Mouse (Mus musculus): ENCODE measurements at regions not wholly inside any gene's neighbourhood (a gene's known extent, or its start where the extent isn't known, plus 50 kb on each side); places are given as distances from the start of the nearest gene placed in this dataset.
A peak's percentile ranks its signal among the peaks of the same experiment; 100 is the strongest.

DNA sequence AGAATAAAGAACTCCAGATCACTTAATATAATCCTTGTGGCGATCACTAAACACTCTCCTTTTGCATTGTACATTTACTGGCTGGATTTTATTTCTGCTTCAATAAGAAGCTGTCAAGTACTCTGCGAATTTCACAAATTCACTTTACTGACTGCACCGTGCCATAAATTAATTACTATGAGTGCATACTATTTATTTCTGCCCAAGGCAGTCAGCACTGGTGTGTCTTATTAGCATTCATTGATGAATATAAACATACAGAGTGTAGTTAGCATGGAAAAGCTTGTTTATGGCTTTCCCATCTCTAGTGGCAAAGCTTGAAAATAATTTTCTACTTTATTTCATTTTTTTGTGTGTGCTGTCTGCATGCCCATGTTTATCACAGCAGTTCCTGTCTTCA, 453.3 kb upstream of the Lmcd1 start:
- H3K9ac ChIP-seq (ENCODE audit: low read length), result no peak overlapping the region
- 89% methylated on average over 3 of the region's 3 CpGs for WGBS
- DNase-seq (ENCODE audit: low spot score), result no peak
- no peak overlapping the region for H3K27ac ChIP-seq (ENCODE audit: low read depth, low read length)
- ATAC-seq (replicated peaks; ENCODE audit: low FRiP score), result no peak
- no peaks in the 10 kb centered on the region for H3K9me3 ChIP-seq (ENCODE audit: control insufficient read depth, low read length)
- H3K4me1 ChIP-seq (replicated peaks; ENCODE audit: control insufficient read depth, insufficient read depth, low read length), result no peaks in the 10 kb centered on the region
- H3K27me3 ChIP-seq (ENCODE audit: control insufficient read depth, insufficient read depth, low read length), result no peaks in the 10 kb centered on the region
- H3K36me3 ChIP-seq (ENCODE audit: control insufficient read depth, insufficient read depth, low read length), result no peaks in the 10 kb centered on the region
- no peak overlapping the region for H3K4me3 ChIP-seq (ENCODE audit: low read depth, low read length)
- H3K4me2 ChIP-seq (ENCODE audit: low read depth, low read length, severe bottlenecking), result no peak overlapping the region

- Histone ChIP-seq H3K9ac (ENCODE audit: low read length) (no peak overlapping the region), H3K4me1 (replicated peaks; ENCODE audit: control insufficient read depth, insufficient read depth, low read length) (no peaks in the 10 kb centered on the region), H3K27me3 (ENCODE audit: control insufficient read depth, insufficient read depth, low read length) (no peaks in the 10 kb centered on the region), H3K4me2 (ENCODE audit: low read depth, low read length, severe bottlenecking) (no peak overlapping the region), H3K36me3 (ENCODE audit: control insufficient read depth, insufficient read depth, low read length) (no peaks in the 10 kb centered on the region), H3K4me3 (ENCODE audit: low read depth, low read length) (no peak overlapping the region), H3K27ac (ENCODE audit: low read depth, low read length) (no peak overlapping the region), H3K9me3 (ENCODE audit: control insufficient read depth, low read length) (no peaks in the 10 kb centered on the region)
- DNase-seq (ENCODE audit: low spot score), result no peak
- WGBS, result 55% methylated on average over 6 of the region's 6 CpGs
- ATAC-seq (replicated peaks; ENCODE audit: low FRiP score), result peak; percentile 69
Measured at GRCm38 (mm10) chr6:111844321-111844835, 429.2 kb upstream of the Lmcd1 start.

- H3K27me3 ChIP-seq (ENCODE audit: control insufficient read depth, insufficient read depth, low read length), result no peaks in the 10 kb centered on the region
- no peak overlapping the region for H3K27ac ChIP-seq (ENCODE audit: low read depth, low read length)
- no peaks in the 10 kb centered on the region for H3K36me3 ChIP-seq (ENCODE audit: control insufficient read depth, insufficient read depth, low read length)
- H3K9ac ChIP-seq (ENCODE audit: low read length), result no peak overlapping the region
- no peak overlapping the region for H3K4me3 ChIP-seq (ENCODE audit: low read depth, low read length)
- H3K9me3 ChIP-seq (ENCODE audit: control insufficient read depth, low read length), result no peaks in the 10 kb centered on the region
- no peaks in the 10 kb centered on the region for H3K4me1 ChIP-seq (replicated peaks; ENCODE audit: control insufficient read depth, insufficient read depth, low read length)
- H3K4me2 ChIP-seq (ENCODE audit: low read depth, low read length, severe bottlenecking), result no peak overlapping the region
- ATAC-seq (replicated peaks; ENCODE audit: low FRiP score), result no peak; the same call in 1 of the 2 replicates
- whole genome bisulfite sequencing, result 79% methylated on average over 3 of the region's 3 CpGs
- no peak for DNase-seq (ENCODE audit: low spot score)
Measured at GRCm38 (mm10) chr6:111866101-111866598, 407.4 kb upstream of the Lmcd1 start.

DNA sequence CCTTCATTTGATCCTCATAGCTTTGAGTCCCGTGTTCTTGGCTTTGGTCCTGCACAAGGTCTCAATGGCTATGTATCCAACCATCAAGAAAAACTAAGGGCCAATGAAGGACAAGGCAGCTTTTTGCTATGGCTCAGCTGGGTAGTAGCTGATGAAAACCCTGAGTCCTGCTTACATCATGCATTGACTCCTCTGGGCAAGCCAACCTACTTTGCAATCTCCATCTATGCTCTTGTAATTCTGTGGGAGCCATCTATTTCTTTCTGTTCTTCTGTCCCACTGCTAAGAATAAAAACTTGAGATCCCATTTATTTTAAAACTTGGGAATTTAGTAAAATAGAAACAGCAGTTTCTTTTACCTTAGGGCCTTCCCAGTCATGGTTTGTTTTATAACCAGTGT, 391.0 kb upstream of the Lmcd1 start:
- Histone ChIP-seq H3K9me3 (ENCODE audit: control insufficient read depth, low read length) (no peaks in the 10 kb centered on the region), H3K4me2 (ENCODE audit: low read depth, low read length, severe bottlenecking) (no peak overlapping the region), H3K4me3 (ENCODE audit: low read depth, low read length) (no peak overlapping the region), H3K9ac (ENCODE audit: low read length) (no peak overlapping the region), H3K27me3 (ENCODE audit: control insufficient read depth, insufficient read depth, low read length) (no peaks in the 10 kb centered on the region), H3K27ac (ENCODE audit: low read depth, low read length) (no peak overlapping the region), H3K36me3 (ENCODE audit: control insufficient read depth, insufficient read depth, low read length) (no peaks in the 10 kb centered on the region), H3K4me1 (replicated peaks; ENCODE audit: control insufficient read depth, insufficient read depth, low read length) (no peaks in the 10 kb centered on the region)
- 81% methylated on average over 1 of the region's 1 CpGs for WGBS
- no peak for DNase-seq (ENCODE audit: low spot score)
- ATAC-seq (replicated peaks; ENCODE audit: low FRiP score), result no peak

DNA sequence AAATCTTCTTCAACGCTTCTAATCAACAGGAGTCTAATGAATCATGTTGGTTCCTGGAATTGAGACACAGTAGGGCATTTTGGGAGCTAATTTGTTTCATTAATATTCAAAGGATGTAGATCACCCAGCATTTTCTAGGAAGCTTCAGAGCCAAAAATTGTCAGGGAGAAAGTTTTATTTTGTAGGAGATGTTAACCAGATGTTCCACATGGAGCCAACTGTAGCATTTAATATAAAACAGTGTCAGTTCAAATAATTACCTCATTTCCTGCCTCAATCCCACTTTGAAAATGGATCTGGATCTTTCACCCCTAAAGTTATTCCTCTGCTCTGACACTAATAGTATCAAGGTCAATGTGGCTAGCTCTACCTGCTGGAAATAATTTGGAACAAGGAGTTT, 389.6 kb upstream of the Lmcd1 start:
- H3K27ac ChIP-seq (ENCODE audit: low read depth, low read length), result no peak overlapping the region
- DNase-seq (ENCODE audit: low spot score), result no peak
- H3K4me3 ChIP-seq (ENCODE audit: low read depth, low read length), result no peak overlapping the region
- H3K4me1 ChIP-seq (replicated peaks; ENCODE audit: control insufficient read depth, insufficient read depth, low read length), result no peaks in the 10 kb centered on the region
- H3K27me3 ChIP-seq (ENCODE audit: control insufficient read depth, insufficient read depth, low read length), result no peaks in the 10 kb centered on the region
- no peak overlapping the region for H3K9ac ChIP-seq (ENCODE audit: low read length)
- 79% methylated on average over 1 of the region's 1 CpGs for WGBS
- ATAC-seq (replicated peaks; ENCODE audit: low FRiP score), result no peak
- no peaks in the 10 kb centered on the region for H3K36me3 ChIP-seq (ENCODE audit: control insufficient read depth, insufficient read depth, low read length)
- H3K4me2 ChIP-seq (ENCODE audit: low read depth, low read length, severe bottlenecking), result no peak overlapping the region
- no peaks in the 10 kb centered on the region for H3K9me3 ChIP-seq (ENCODE audit: control insufficient read depth, low read length)

GRCm38 (mm10) chr6:111911997-111912396, 361.6 kb upstream of the Lmcd1 start:
- H3K27me3 ChIP-seq (ENCODE audit: control insufficient read depth, insufficient read depth, low read length), result no peaks in the 10 kb centered on the region
- H3K4me1 ChIP-seq (replicated peaks; ENCODE audit: control insufficient read depth, insufficient read depth, low read length), result no peaks in the 10 kb centered on the region
- H3K4me2 ChIP-seq (ENCODE audit: low read depth, low read length, severe bottlenecking), result no peak overlapping the region
- ATAC-seq (replicated peaks; ENCODE audit: low FRiP score), result no peak
- no peak for DNase-seq (ENCODE audit: low spot score)
- no peak overlapping the region for H3K4me3 ChIP-seq (ENCODE audit: low read depth, low read length)
- H3K36me3 ChIP-seq (ENCODE audit: control insufficient read depth, insufficient read depth, low read length), result no peaks in the 10 kb centered on the region
- H3K27ac ChIP-seq (ENCODE audit: low read depth, low read length), result no peak overlapping the region
- H3K9ac ChIP-seq (ENCODE audit: low read length), result no peak overlapping the region
- 63% methylated on average over 2 of the region's 2 CpGs for WGBS
- no peaks in the 10 kb centered on the region for H3K9me3 ChIP-seq (ENCODE audit: control insufficient read depth, low read length)

DNA sequence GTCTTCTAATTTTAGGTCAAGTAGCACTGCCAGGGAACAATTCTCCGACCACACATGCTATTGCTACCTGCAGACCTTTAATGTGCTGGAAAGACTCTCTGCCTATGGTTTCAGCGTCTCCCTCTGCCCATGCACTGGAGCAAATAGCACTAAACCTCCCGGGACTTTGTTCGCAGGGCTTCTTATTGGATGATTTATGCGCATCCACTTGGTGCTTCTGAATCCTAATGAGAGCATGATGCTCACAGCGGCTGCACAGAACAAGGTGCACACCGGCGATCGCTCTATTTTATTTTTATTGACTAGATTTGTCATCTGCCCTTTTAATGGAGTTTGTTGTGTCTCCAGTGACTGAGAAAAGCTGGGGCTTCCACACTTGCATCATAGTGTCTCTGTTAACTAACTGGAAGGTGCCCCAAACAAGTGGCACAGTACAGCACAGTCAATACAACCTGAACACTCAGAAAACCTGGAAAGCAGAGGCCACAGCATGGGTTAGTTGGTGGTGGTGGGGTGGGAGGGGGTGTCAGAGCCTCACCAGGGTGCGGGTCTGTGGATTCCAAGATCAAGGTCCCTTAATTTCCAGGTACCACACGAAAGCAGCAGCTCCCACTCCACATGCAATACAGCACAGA, 359.7 kb upstream of the Lmcd1 start:
- Histone ChIP-seq H3K27ac (ENCODE audit: low read depth, low read length) (no peak overlapping the region), H3K4me1 (replicated peaks; ENCODE audit: control insufficient read depth, insufficient read depth, low read length) (no peaks in the 10 kb centered on the region), H3K4me2 (ENCODE audit: low read depth, low read length, severe bottlenecking) (no peak overlapping the region), H3K36me3 (ENCODE audit: control insufficient read depth, insufficient read depth, low read length) (no peaks in the 10 kb centered on the region), H3K9me3 (ENCODE audit: control insufficient read depth, low read length) (no peaks in the 10 kb centered on the region), H3K4me3 (ENCODE audit: low read depth, low read length) (no peak overlapping the region), H3K27me3 (ENCODE audit: control insufficient read depth, insufficient read depth, low read length) (no peaks in the 10 kb centered on the region), H3K9ac (ENCODE audit: low read length) (no peak overlapping the region)
- DNase-seq (ENCODE audit: low spot score) (no peak), ATAC-seq (replicated peaks; ENCODE audit: low FRiP score) (peak; percentile 61; the same call in 1 of the 2 replicates)
- 83% methylated on average over 11 of the region's 11 CpGs for WGBS

DNA sequence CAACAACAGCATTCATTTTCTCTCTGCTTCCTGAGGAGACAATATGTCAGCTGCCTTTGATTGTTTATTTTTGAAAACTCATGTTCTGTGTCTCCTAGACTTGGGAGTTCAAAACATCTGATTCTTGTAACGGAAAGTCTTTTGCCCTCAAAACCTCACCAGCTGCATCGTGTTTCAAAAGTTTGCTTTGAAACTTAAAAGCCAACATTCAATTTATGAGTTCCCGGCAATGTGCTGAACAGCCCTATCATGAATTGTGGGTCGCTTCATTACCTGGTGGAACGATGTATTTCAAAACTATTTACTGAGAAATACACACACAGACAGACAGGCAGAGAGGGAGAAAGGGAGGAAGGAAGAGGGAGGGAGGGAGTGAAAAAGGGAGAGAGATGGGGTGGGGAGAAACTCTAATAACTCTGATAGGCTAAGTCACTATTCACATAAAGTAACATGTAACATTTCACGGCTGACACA, 356.3 kb upstream of the Lmcd1 start:
- Histone ChIP-seq H3K27ac (ENCODE audit: low read depth, low read length) (no peak overlapping the region), H3K9ac (ENCODE audit: low read length) (no peak overlapping the region), H3K4me3 (ENCODE audit: low read depth, low read length) (no peak overlapping the region), H3K27me3 (ENCODE audit: control insufficient read depth, insufficient read depth, low read length) (no peaks in the 10 kb centered on the region), H3K36me3 (ENCODE audit: control insufficient read depth, insufficient read depth, low read length) (no peaks in the 10 kb centered on the region), H3K4me1 (replicated peaks; ENCODE audit: control insufficient read depth, insufficient read depth, low read length) (no peaks in the 10 kb centered on the region), H3K9me3 (ENCODE audit: control insufficient read depth, low read length) (no peaks in the 10 kb centered on the region), H3K4me2 (ENCODE audit: low read depth, low read length, severe bottlenecking) (no peak overlapping the region)
- 74% methylated on average over 6 of the region's 6 CpGs for WGBS
- ATAC-seq (replicated peaks; ENCODE audit: low FRiP score) (no peak), DNase-seq (ENCODE audit: low spot score) (no peak)
